Mouse (Mus musculus) neural tube, embryonic 11.5 days (tissue): Measurements from ENCODE around the gene Wipf3. TPM values are rescaled to one million over a fixed set of nuclear protein-coding genes. Genes with fewer than 3 reads are reported as not detected.

Source experiments
- ATAC-seq: fragments of 200-750 bp; cut with Nextera tagmentation; 2 replicates; pipeline ENCODE4 v1.8.0; 2017; ENCODE audit warnings: moderate number of reproducible peaks, mild to moderate bottlenecking, moderate TSS enrichment, moderate library complexity; ENCODE audit not compliant: insufficient read depth, low FRiP score, low TSS enrichment
- DNase-seq: peaks from one replicate; pipeline ENCODE4 v3.0.0-alpha.2; 2015; ENCODE audit warnings: low spot score
- H3K27ac ChIP-seq: fragments of 300-500 bp; sonication (generic); 2 replicates; pipeline ENCODE4 v1.5.1; 2014; ENCODE audit warnings: low read depth, mild to moderate bottlenecking, low read length
- H3K27me3 ChIP-seq: fragments of 300-500 bp; sonication (generic); 2 replicates; pipeline ENCODE4 v1.6.1; 2014; ENCODE audit warnings: mild to moderate bottlenecking, low read length, mixed read lengths; ENCODE audit not compliant: control insufficient read depth, insufficient read depth
- H3K36me3 ChIP-seq: fragments of 300-500 bp; sonication (generic); 2 replicates; pipeline ENCODE4 v1.6.1; 2014; ENCODE audit warnings: mild to moderate bottlenecking, low read length, moderate library complexity, mixed read lengths; ENCODE audit not compliant: control insufficient read depth, insufficient read depth
- H3K4me1 ChIP-seq: fragments of 300-500 bp; sonication (generic); 2 replicates; pipeline ENCODE4 v1.6.1; 2014; ENCODE audit warnings: low read length, mixed read lengths; ENCODE audit not compliant: control insufficient read depth, insufficient read depth
- H3K4me2 ChIP-seq: fragments of 300-500 bp; sonication (generic); 2 replicates; pipeline ENCODE4 v1.6.1; 2014; ENCODE audit warnings: low read depth, mild to moderate bottlenecking, moderate library complexity
- H3K4me3 ChIP-seq: fragments of 300-500 bp; sonication (generic); 2 replicates; pipeline ENCODE4 v1.5.1; 2014; ENCODE audit warnings: low read depth, low read length
- H3K9ac ChIP-seq: fragments of 300-500 bp; sonication (generic); 2 replicates; pipeline ENCODE4 v1.6.1; 2014; ENCODE audit warnings: mild to moderate bottlenecking, low read length
- H3K9me3 ChIP-seq: fragments of 300-500 bp; sonication (generic); 2 replicates; pipeline ENCODE4 v1.6.1; 2016; ENCODE audit warnings: low read length; ENCODE audit not compliant: control insufficient read depth
- WGBS: fragments of 180-500 bp; shearing (Covaris S2); extraction: QIAGEN DNeasy Blood & Tissue Kit; methylation state at CpG from one replicate; pipeline ENCODE4 v1.1.7; 2014; 5-methylcytosine and 5-hydroxymethylcytosine counted together
- polyA plus RNA-seq: library from polyadenylated mRNA; unstranded; fragments of >200 nt; fragmentation: Nextera tagmentation; extraction: Ambion mirVana; gene quantifications from 2 replicates; pipeline ENCODE4 v1.2.1, GENCODE M21; 2014

The Wipf3 gene
- polyA plus RNA-seq, 1 experiment from 2014 or later = 0.80 TPM

- DNase-seq = no peak
- WGBS = 79% methylated on average over 13 of the region's 13 CpGs
- ATAC-seq = no peak
Observed at GRCm38 (mm10) chr6:54460915-54461671, 31.7 kb downstream of the Wipf3 start.

GRCm38 (mm10) chr6:54462766-54463165 is 33.4 kb downstream of the Wipf3 start:
- H3K9ac ChIP-seq = no peak overlapping the region
- ATAC-seq (no peak), DNase-seq (no peak)
- no peaks in the 10 kb centered on the region for H3K4me1 ChIP-seq
- no peak overlapping the region for H3K27ac ChIP-seq
- H3K36me3 ChIP-seq = no peaks in the 10 kb centered on the region
- no peaks in the 10 kb centered on the region for H3K9me3 ChIP-seq
- no peaks in the 10 kb centered on the region for H3K27me3 ChIP-seq
- H3K4me2 ChIP-seq = no peak overlapping the region
- H3K4me3 ChIP-seq = no peak overlapping the region
- 89% methylated on average over 6 of the region's 6 CpGs for WGBS

More at GRCm38 (mm10) chr6:54460915-54461671, 31.7 kb downstream of the Wipf3 start:
- Histone ChIP-seq H3K27ac (no peak overlapping the region), H3K4me2 (no peak overlapping the region), H3K27me3 (no peaks in the 10 kb centered on the region), H3K9ac (no peak overlapping the region), H3K9me3 (no peaks in the 10 kb centered on the region), H3K4me1 (no peaks in the 10 kb centered on the region), H3K4me3 (no peak overlapping the region), H3K36me3 (no peaks in the 10 kb centered on the region)

- WGBS = 70% methylated on average over 8 of the region's 8 CpGs
- no peak overlapping the region for H3K4me3 ChIP-seq
- no peaks in the 10 kb centered on the region for H3K4me1 ChIP-seq
- H3K36me3 ChIP-seq = no peaks in the 10 kb centered on the region
- no peak overlapping the region for H3K9ac ChIP-seq
- no peak for DNase-seq
- no peaks in the 10 kb centered on the region for H3K27me3 ChIP-seq
- no peaks in the 10 kb centered on the region for H3K9me3 ChIP-seq
- H3K27ac ChIP-seq = no peak overlapping the region
- H3K4me2 ChIP-seq = no peak overlapping the region
- ATAC-seq = no peak
Observed at GRCm38 (mm10) chr6:54463701-54464458, 34.5 kb downstream of the Wipf3 start.

GRCm38 (mm10) chr6:54464926-54465325 is 35.5 kb downstream of the Wipf3 start:
- Histone ChIP-seq H3K9me3 (no peaks in the 10 kb centered on the region), H3K4me1 (no peaks in the 10 kb centered on the region), H3K36me3 (no peaks in the 10 kb centered on the region), H3K4me2 (no peak overlapping the region), H3K27me3 (no peaks in the 10 kb centered on the region), H3K4me3 (no peak overlapping the region), H3K27ac (no peak overlapping the region), H3K9ac (no peak overlapping the region)
- no peak for DNase-seq
- no peak for ATAC-seq
- 87% methylated on average over 4 of the region's 4 CpGs for WGBS

GRCm38 (mm10) chr6:54467371-54467770 is 38.0 kb downstream of the Wipf3 start:
- Histone ChIP-seq H3K4me1 (no peaks in the 10 kb centered on the region), H3K9me3 (no peaks in the 10 kb centered on the region), H3K36me3 (no peaks in the 10 kb centered on the region), H3K4me3 (no peak overlapping the region), H3K4me2 (no peak overlapping the region), H3K9ac (no peak overlapping the region), H3K27me3 (no peaks in the 10 kb centered on the region), H3K27ac (no peak overlapping the region)
- ATAC-seq (no peak), DNase-seq (no peak)
- WGBS = 95% methylated on average over 3 of the region's 3 CpGs

- Histone ChIP-seq H3K27me3 (no peaks in the 10 kb centered on the region), H3K36me3 (no peaks in the 10 kb centered on the region), H3K9me3 (no peaks in the 10 kb centered on the region), H3K4me1 (no peaks in the 10 kb centered on the region), H3K27ac (no peak overlapping the region), H3K4me2 (no peak overlapping the region), H3K4me3 (no peak overlapping the region), H3K9ac (no peak overlapping the region)
- DNase-seq (no peak), ATAC-seq (no peak)
- 88% methylated on average over 7 of the region's 7 CpGs for WGBS
Observed at GRCm38 (mm10) chr6:54471866-54472265, 42.5 kb downstream of the Wipf3 start.

GRCm38 (mm10) chr6:54472846-54473715 is 43.7 kb downstream of the Wipf3 start:
- Histone ChIP-seq H3K27ac (no peak overlapping the region), H3K9me3 (no peaks in the 10 kb centered on the region), H3K4me1 (no peaks in the 10 kb centered on the region), H3K4me3 (no peak overlapping the region), H3K36me3 (no peaks in the 10 kb centered on the region), H3K27me3 (no peaks in the 10 kb centered on the region), H3K4me2 (no peak overlapping the region), H3K9ac (no peak overlapping the region)
- DNase-seq = no peak
- WGBS = 70% methylated on average over 8 of the region's 8 CpGs
- no peak for ATAC-seq

- H3K36me3 ChIP-seq = no peaks in the 10 kb centered on the region
- H3K27ac ChIP-seq = no peak overlapping the region
- WGBS = 79% methylated on average over 19 of the region's 19 CpGs
- no peaks in the 10 kb centered on the region for H3K4me1 ChIP-seq
- no peak overlapping the region; the same call in 1 of the 2 replicates for H3K9ac ChIP-seq
- ATAC-seq (no peak), DNase-seq (no peak)
- H3K4me2 ChIP-seq = no peak overlapping the region
- no peak overlapping the region for H3K4me3 ChIP-seq
- no peaks in the 10 kb centered on the region for H3K9me3 ChIP-seq
- H3K27me3 ChIP-seq = no peaks in the 10 kb centered on the region
Observed at GRCm38 (mm10) chr6:54475926-54476667, 46.7 kb downstream of the Wipf3 start.
